Mouse (Mus musculus) neural tube, embryonic 13.5 days (tissue): ENCODE data around the gene Phf10. TPM values are rescaled to one million over a fixed set of nuclear protein-coding genes. Genes with fewer than 3 reads are reported as not detected.
"Not testable (repeated sequence)": the region's sequence is repeated elsewhere in the genome, so short reads cannot be mapped to it uniquely, and the experiment has no call there.

Experiments
- ATAC-seq: fragments of 200-750 bp; cut with Nextera tagmentation; 2 replicates; pipeline ENCODE4 v1.8.0; 2017; ENCODE audit warnings: low read depth, mild to moderate bottlenecking, moderate TSS enrichment, moderate library complexity
- H3K27ac ChIP-seq: fragments of 300-500 bp; sonication (generic); replicated peaks from 2 replicates; pipeline ENCODE4 v1.5.1; 2015; ENCODE audit warnings: moderate library complexity, mild to moderate bottlenecking, inconsistent platforms
- H3K27me3 ChIP-seq: fragments of 300-500 bp; sonication (generic); 2 replicates; pipeline ENCODE4 v1.6.1; 2015; ENCODE audit warnings: mild to moderate bottlenecking, inconsistent platforms
- H3K36me3 ChIP-seq: fragments of 300-500 bp; sonication (generic); 2 replicates; pipeline ENCODE4 v1.6.1; 2015; ENCODE audit warnings: mild to moderate bottlenecking, inconsistent platforms
- H3K4me1 ChIP-seq: fragments of 300-500 bp; sonication (generic); replicated peaks from 2 replicates; pipeline ENCODE4 v1.6.1; 2015; ENCODE audit warnings: inconsistent platforms
- H3K4me2 ChIP-seq: fragments of 300-500 bp; sonication (generic); 2 replicates; pipeline ENCODE4 v1.6.1; 2015; ENCODE audit warnings: inconsistent platforms, mild to moderate bottlenecking, moderate library complexity
- H3K4me3 ChIP-seq: fragments of 300-500 bp; sonication (generic); 2 replicates; pipeline ENCODE4 v1.5.1; 2015; ENCODE audit warnings: mild to moderate bottlenecking, inconsistent platforms
- H3K9ac ChIP-seq: fragments of 300-500 bp; sonication (generic); 2 replicates; pipeline ENCODE4 v1.6.1; 2015; ENCODE audit warnings: moderate library complexity, mild to moderate bottlenecking, inconsistent platforms
- H3K9me3 ChIP-seq: fragments of 300-500 bp; sonication (generic); 2 replicates; pipeline ENCODE4 v1.6.1; 2016; ENCODE audit warnings: inconsistent platforms
- WGBS: fragments of 180-500 bp; shearing (Covaris S2); methylation state at CpG from one replicate; pipeline ENCODE4 v1.1.7; 2015; 5-methylcytosine and 5-hydroxymethylcytosine counted together
- polyA plus RNA-seq: library from polyadenylated mRNA; unstranded; fragments of >200 nt; fragmentation: Nextera tagmentation; extraction: Ambion mirVana; gene quantifications from 2 replicates; pipeline ENCODE4 v1.2.1, GENCODE M21; 2015

Phf10 gene
- polyA plus RNA-seq, 1 experiment from 2014 or later = 13.9 TPM

- Histone ChIP-seq H3K36me3 (no peaks in the 10 kb centered on the region), H3K9me3 (no peaks in the 10 kb centered on the region), H3K9ac (no peak overlapping the region), H3K27me3 (no peaks in the 10 kb centered on the region), H3K4me1 (no peaks in the 10 kb centered on the region), H3K27ac (no peak overlapping the region), H3K4me2 (no peak overlapping the region), H3K4me3 (no peak overlapping the region)
- ATAC-seq = no peak
- 31% methylated on average over 1 of the region's 1 CpGs for WGBS
These were observed 54.5 kb downstream of the Phf10 start for GRCm38 (mm10) chr17:14906611-14907010.

GRCm38 (mm10) chr17:14904637-14905265, 56.3 kb downstream of the Phf10 start:
- ATAC-seq = peak; percentile 71
- 64% methylated on average over 7 of the region's 7 CpGs for WGBS
- Histone ChIP-seq H3K4me2 (no peak overlapping the region), H3K36me3 (no peaks in the 10 kb centered on the region), H3K27ac (no peak overlapping the region), H3K9me3 (no peaks in the 10 kb centered on the region), H3K4me1 (no peaks in the 10 kb centered on the region), H3K27me3 (no peaks in the 10 kb centered on the region), H3K4me3 (no peak overlapping the region), H3K9ac (no peak overlapping the region; the same call in 1 of the 2 replicates)

GRCm38 (mm10) chr17:14904206-14904605, 56.9 kb downstream of the Phf10 start:
- WGBS = 85% methylated on average over 6 of the region's 6 CpGs
- Histone ChIP-seq H3K4me2 (no peak overlapping the region), H3K27me3 (no peaks in the 10 kb centered on the region), H3K27ac (no peak overlapping the region), H3K9me3 (no peaks in the 10 kb centered on the region), H3K4me1 (no peaks in the 10 kb centered on the region), H3K9ac (no peak overlapping the region), H3K36me3 (no peaks in the 10 kb centered on the region), H3K4me3 (no peak overlapping the region)
- ATAC-seq = no peak

GRCm38 (mm10) chr17:14903212-14903611, 57.9 kb downstream of the Phf10 start:
- H3K27me3 ChIP-seq = no peaks in the 10 kb centered on the region
- H3K4me1 ChIP-seq = no peaks in the 10 kb centered on the region
- H3K4me3 ChIP-seq = no peak overlapping the region
- H3K4me2 ChIP-seq = no peak overlapping the region
- H3K9ac ChIP-seq = no peak overlapping the region
- no peaks in the 10 kb centered on the region for H3K9me3 ChIP-seq
- H3K36me3 ChIP-seq = no peaks in the 10 kb centered on the region
- 90% methylated on average over 3 of the region's 3 CpGs for WGBS
- no peak overlapping the region for H3K27ac ChIP-seq
- ATAC-seq = no peak

- H3K9me3 ChIP-seq = no peaks in the 10 kb centered on the region
- WGBS = 89% methylated on average over 1 of the region's 1 CpGs
- H3K4me1 ChIP-seq = no peaks in the 10 kb centered on the region
- H3K4me3 ChIP-seq = no peak overlapping the region
- no peaks in the 10 kb centered on the region for H3K36me3 ChIP-seq
- H3K27ac ChIP-seq = no peak overlapping the region
- H3K27me3 ChIP-seq = no peaks in the 10 kb centered on the region
- ATAC-seq = no peak
- H3K9ac ChIP-seq = no peak overlapping the region
- H3K4me2 ChIP-seq = no peak overlapping the region
These were observed 62.1 kb downstream of the Phf10 start for GRCm38 (mm10) chr17:14898972-14899371.

GRCm38 (mm10) chr17:14895058-14895457, 66.0 kb downstream of the Phf10 start:
- H3K9ac ChIP-seq, ATAC-seq, H3K4me2 ChIP-seq, H3K27ac ChIP-seq, H3K36me3 ChIP-seq, H3K9me3 ChIP-seq, H3K4me3 ChIP-seq, H3K27me3 ChIP-seq, H3K4me1 ChIP-seq: not testable (repeated sequence)

Other genes with a start within 250 kb of the Phf10 start
- gene Wdr27, start 18.1 kb downstream of the Phf10 start, polyA plus RNA-seq = 6.6 and 8.3 TPM in 2 replicates
- 30.2 and 32.0 TPM in 2 replicates for gene 1600012H06Rik, start 18.1 kb downstream of the Phf10 start, polyA plus RNA-seq
- gene 9030025P20Rik, start 17.2 kb upstream of the Phf10 start, polyA plus RNA-seq = 8.4 and 9.3 TPM in 2 replicates
- 0.88 TPM in 1 of 2 replicates, not detected in the other for gene Gm3417, start 17.5 kb upstream of the Phf10 start, polyA plus RNA-seq
- 8.0 and 9.1 TPM in 2 replicates for gene Gm3435, start 48.9 kb upstream of the Phf10 start, polyA plus RNA-seq
- gene Ermard, start 79.9 kb upstream of the Phf10 start, polyA plus RNA-seq = 97.4 and 101 TPM in 2 replicates
- gene Tcte3, start 80.2 kb upstream of the Phf10 start, polyA plus RNA-seq = 0.92 TPM in 1 of 2 replicates, not detected in the other
- gene Gm3448, start 80.3 kb upstream of the Phf10 start, polyA plus RNA-seq = 3.4 and 4.0 TPM in 2 replicates